7 mouse cellular contexts compared by ENCODE assay signal in genomic region chr8:105283074-105283473, GRCm38 (mm10). TPM values are rescaled to one million over a fixed set of nuclear protein-coding genes. Genes with fewer than 3 reads are reported as not detected.
DNase-seq lines count a peak whose midpoint lies in the region; ATAC-seq lines count a peak whose summit lies in the region.

No protein-coding gene starts in this region.

- no peak overlapping the region for H3K27ac ChIP-seq in embryonic facial prominence, embryonic 15.5 days (replicated peaks)
- no peak overlapping the region for H3K27ac ChIP-seq in kidney, embryonic 14.5 days (ENCODE audit: low read depth, low read length)

- peaks cover 16% of the 10 kb centered on the region for H3K27me3 ChIP-seq in embryonic facial prominence, embryonic 15.5 days
- H3K27me3 ChIP-seq in kidney, embryonic 14.5 days (ENCODE audit: control insufficient read depth, insufficient read depth, low read length): peaks cover 19% of the 10 kb centered on the region

- WGBS in embryonic facial prominence, embryonic 15.5 days: 25% methylated on average over 23 of the region's 23 CpGs
- 28% methylated on average over 23 of the region's 23 CpGs for WGBS in kidney, embryonic 14.5 days

- peaks cover 20% of the 10 kb centered on the region; the same call in 1 of the 2 replicates for H3K36me3 ChIP-seq in embryonic facial prominence, embryonic 15.5 days
- H3K36me3 ChIP-seq in kidney, embryonic 14.5 days (ENCODE audit: control insufficient read depth, insufficient read depth, low read length): peaks cover 5% of the 10 kb centered on the region; the same call in 1 of the 2 replicates

- peaks cover 16% of the 10 kb centered on the region for H3K4me1 ChIP-seq in embryonic facial prominence, embryonic 15.5 days
- H3K4me1 ChIP-seq in kidney, embryonic 14.5 days (ENCODE audit: control insufficient read depth, insufficient read depth, low read length): peaks cover 7% of the 10 kb centered on the region; the same call in 1 of the 2 replicates

- H3K4me2 ChIP-seq in embryonic facial prominence, embryonic 15.5 days (replicated peaks): 0 out of 2 replicates have a peak overlapping the region, but pooled peaks have one; percentile 6
- H3K4me2 ChIP-seq in kidney, embryonic 14.5 days (replicated peaks; ENCODE audit: low read depth, low read length): no peak overlapping the region

- DNase-seq in right cerebral cortex, postnatal 4 days: peak; percentile 58
- no peak for DNase-seq in right cerebral cortex, postnatal 36 days (ENCODE audit: low spot score in 2 of 2)
- DNase-seq in adrenal gland, postnatal 25 days: peak; percentile 79
- DNase-seq in lung, postnatal 36 days: peak; percentile 74
- DNase-seq in left cerebral cortex, postnatal 36 days (ENCODE audit: low spot score in 2 of 2): no peak

- no peaks in the 10 kb centered on the region for H3K9me3 ChIP-seq in embryonic facial prominence, embryonic 15.5 days (replicated peaks)
- no peaks in the 10 kb centered on the region for H3K9me3 ChIP-seq in kidney, embryonic 14.5 days (ENCODE audit: control insufficient read depth, low read length)

- peak; percentile 52; the same call in 1 of the 2 replicates for ATAC-seq in embryonic facial prominence, embryonic 15.5 days (ENCODE audit: insufficient number of reproducible peaks, low FRiP score, low TSS enrichment, low read depth)
- 0 out of 2 replicates have a peak, but pooled peaks have one; percentile 25 for ATAC-seq in kidney, embryonic 14.5 days (ENCODE audit: low FRiP score, low TSS enrichment)

- no peak overlapping the region for H3K9ac ChIP-seq in embryonic facial prominence, embryonic 15.5 days
- 0 out of 2 replicates have a peak overlapping the region, but pooled peaks have one; percentile 4 for H3K9ac ChIP-seq in kidney, embryonic 14.5 days (ENCODE audit: low read depth, low read length)

- intact Hi-C loops in left cerebral cortex, postnatal 36 days (cut with DNase I): no loop called here

- no peak overlapping the region for H3K4me3 ChIP-seq in embryonic facial prominence, embryonic 15.5 days (replicated peaks)
- H3K4me3 ChIP-seq in kidney, embryonic 14.5 days (ENCODE audit: low read length): no peak overlapping the region

RNA-seq across cellular contexts. Expression of gene 4931428F04Rik, which starts 6.6 kb away (rescaled TPM):
- 1.9 and 3.7 TPM in 2 replicates for total RNA-seq in adrenal gland, postnatal 25 days (2021)
- 12.1 and 14.5 TPM in 2 replicates for polyA plus RNA-seq in embryonic facial prominence, embryonic 15.5 days (2015; fragmentation: Nextera tagmentation; extraction: Ambion mirVana)
- polyA plus RNA-seq in kidney, embryonic 14.5 days (2014; fragmentation: Nextera tagmentation; extraction: Ambion mirVana): 4.3 and 10.4 TPM in 2 replicates
- total RNA-seq in left cerebral cortex, postnatal 36 days (2021): 10 to 100 TPM; 24.2 to 27.1 TPM

RNA-seq across cellular contexts. Expression of gene Nol3, which starts 7.1 kb away (rescaled TPM):
- 4.4 and 4.7 TPM in 2 replicates for total RNA-seq in adrenal gland, postnatal 25 days (2021)
- 3.6 and 4.4 TPM in 2 replicates for polyA plus RNA-seq in embryonic facial prominence, embryonic 15.5 days (2015; fragmentation: Nextera tagmentation; extraction: Ambion mirVana)
- polyA plus RNA-seq in kidney, embryonic 14.5 days (2014; fragmentation: Nextera tagmentation; extraction: Ambion mirVana): 0.85 and 1.1 TPM in 2 replicates
- 10 to 100 TPM in 1 of 2 experiments, 1 to 10 TPM in 1; 9.2 to 11.8 TPM for total RNA-seq in left cerebral cortex, postnatal 36 days (2021)

RNA-seq across cellular contexts. Expression of gene Exoc3l, which starts 12.8 kb away (rescaled TPM):
- total RNA-seq in adrenal gland, postnatal 25 days (2021): 28.1 and 32.0 TPM in 2 replicates
- polyA plus RNA-seq in embryonic facial prominence, embryonic 15.5 days (2015; fragmentation: Nextera tagmentation; extraction: Ambion mirVana): 10.2 and 11.0 TPM in 2 replicates
- polyA plus RNA-seq in kidney, embryonic 14.5 days (2014; fragmentation: Nextera tagmentation; extraction: Ambion mirVana): 13.1 and 17.8 TPM in 2 replicates
- total RNA-seq in left cerebral cortex, postnatal 36 days (2021): 1 to 10 TPM in 1 of 2 experiments, under 1 TPM in 1; 0.79 to 1.8 TPM

RNA-seq across cellular contexts. Expression of gene Hsf4, which starts 13.5 kb away (rescaled TPM):
- total RNA-seq in adrenal gland, postnatal 25 days (2021): 0.70 and 1.1 TPM in 2 replicates
- 0.13 and 0.33 TPM in 2 replicates for polyA plus RNA-seq in embryonic facial prominence, embryonic 15.5 days (2015; fragmentation: Nextera tagmentation; extraction: Ambion mirVana)
- polyA plus RNA-seq in kidney, embryonic 14.5 days (2014; fragmentation: Nextera tagmentation; extraction: Ambion mirVana): not detected in 2 replicates
- total RNA-seq in left cerebral cortex, postnatal 36 days (2021): 10 to 100 TPM; 11.5 to 12.0 TPM

RNA-seq across cellular contexts. Expression of gene E2f4, which starts 14.4 kb away (rescaled TPM):
- 44.1 and 45.5 TPM in 2 replicates for total RNA-seq in adrenal gland, postnatal 25 days (2021)
- 67.9 and 79.6 TPM in 2 replicates for polyA plus RNA-seq in embryonic facial prominence, embryonic 15.5 days (2015; fragmentation: Nextera tagmentation; extraction: Ambion mirVana)
- polyA plus RNA-seq in kidney, embryonic 14.5 days (2014; fragmentation: Nextera tagmentation; extraction: Ambion mirVana): 103 and 117 TPM in 2 replicates
- total RNA-seq in left cerebral cortex, postnatal 36 days (2021): 10 to 100 TPM; 32.4 to 33.7 TPM

Comparison
In these comparisons a context has a peak if more than half of its experiments do, and no peak if none do; other contexts are left out.
1. DNase-seq: peak in right cerebral cortex, postnatal 4 days (single experiment), adrenal gland, postnatal 25 days (single experiment) and lung, postnatal 36 days (single experiment); none in right cerebral cortex, postnatal 36 days (0 of 2) and left cerebral cortex, postnatal 36 days (0 of 2).
2. RNA of gene Exoc3l, which starts 12.8 kb away (total RNA-seq): 28.1 to 32.0 TPM in adrenal gland, postnatal 25 days; 0.79 to 1.8 TPM in left cerebral cortex, postnatal 36 days; every median in the first group is over 10 times any median in the second.